Mouse (Mus musculus) forebrain, embryonic 12.5 days (tissue): ENCODE data around the gene Sema4b. TPM values are rescaled to one million over a fixed set of nuclear protein-coding genes. Genes with fewer than 3 reads are reported as not detected.

Experiments
- ATAC-seq: fragments of 200-750 bp; cut with Nextera tagmentation; 2 replicates; pipeline ENCODE4 v1.8.0; 2017; ENCODE audit warnings: moderate TSS enrichment; ENCODE audit not compliant: low FRiP score
- H3K27ac ChIP-seq: fragments of 300-500 bp; sonication (generic); 2 replicates; pipeline ENCODE4 v1.5.1; 2016; ENCODE audit warnings: mild to moderate bottlenecking
- H3K27me3 ChIP-seq: fragments of 300-500 bp; sonication (generic); 2 replicates; pipeline ENCODE4 v1.6.1; 2016; ENCODE audit warnings: mild to moderate bottlenecking
- H3K36me3 ChIP-seq: fragments of 300-500 bp; sonication (generic); replicated peaks from 2 replicates; pipeline ENCODE4 v1.6.1; 2016; ENCODE audit warnings: mild to moderate bottlenecking
- H3K4me1 ChIP-seq: fragments of 300-500 bp; sonication (generic); 2 replicates; pipeline ENCODE4 v1.6.1; 2016
- H3K4me2 ChIP-seq: fragments of 300-500 bp; sonication (generic); 2 replicates; pipeline ENCODE4 v1.6.1; 2016; ENCODE audit warnings: mild to moderate bottlenecking, moderate library complexity
- H3K4me3 ChIP-seq: fragments of 300-500 bp; sonication (generic); replicated peaks from 2 replicates; pipeline ENCODE4 v1.5.1; 2016; ENCODE audit warnings: mild to moderate bottlenecking
- H3K9ac ChIP-seq: fragments of 300-500 bp; sonication (generic); 2 replicates; pipeline ENCODE4 v1.6.1; 2016; ENCODE audit warnings: mild to moderate bottlenecking
- H3K9me3 ChIP-seq: fragments of 300-500 bp; sonication (generic); 2 replicates; pipeline ENCODE4 v1.6.1; 2016
- WGBS: fragments of 180-500 bp; shearing (Covaris S2); methylation state at CpG from one replicate; pipeline ENCODE4 v1.1.7; 2016; 5-methylcytosine and 5-hydroxymethylcytosine counted together
- polyA plus RNA-seq: library from polyadenylated mRNA; unstranded; fragments of >200 nt; fragmentation: Nextera tagmentation; extraction: Ambion mirVana; gene quantifications from 2 replicates; pipeline ENCODE4 v1.2.1, GENCODE M21; 2016

The Sema4b gene
- polyA plus RNA-seq, 1 experiment from 2014 or later: 16.7 TPM

- ATAC-seq: no peak
- Histone ChIP-seq H3K9me3 (no peaks in the 10 kb centered on the region), H3K36me3 (no peaks in the 10 kb centered on the region), H3K9ac (no peak overlapping the region), H3K27me3 (no peaks in the 10 kb centered on the region), H3K4me3 (no peak overlapping the region), H3K4me2 (no peak overlapping the region), H3K27ac (no peak overlapping the region), H3K4me1 (peaks cover 6% of the 10 kb centered on the region; the same call in 1 of the 2 replicates)
- 93% methylated on average over 8 of the region's 8 CpGs for WGBS
Observed at GRCm38 (mm10) chr7:80158496-80159268, 28.0 kb upstream of the Sema4b start.

GRCm38 (mm10) chr7:80160293-80160944 is 26.2 kb upstream of the Sema4b start:
- H3K9me3 ChIP-seq: no peaks in the 10 kb centered on the region
- no peak for ATAC-seq
- WGBS: 79% methylated on average over 7 of the region's 7 CpGs
- H3K9ac ChIP-seq: no peak overlapping the region
- no peak overlapping the region for H3K27ac ChIP-seq
- H3K36me3 ChIP-seq: no peaks in the 10 kb centered on the region
- H3K4me2 ChIP-seq: no peak overlapping the region
- H3K4me1 ChIP-seq: peaks cover 6% of the 10 kb centered on the region; the same call in 1 of the 2 replicates
- H3K27me3 ChIP-seq: no peaks in the 10 kb centered on the region
- H3K4me3 ChIP-seq: no peak overlapping the region

DNA sequence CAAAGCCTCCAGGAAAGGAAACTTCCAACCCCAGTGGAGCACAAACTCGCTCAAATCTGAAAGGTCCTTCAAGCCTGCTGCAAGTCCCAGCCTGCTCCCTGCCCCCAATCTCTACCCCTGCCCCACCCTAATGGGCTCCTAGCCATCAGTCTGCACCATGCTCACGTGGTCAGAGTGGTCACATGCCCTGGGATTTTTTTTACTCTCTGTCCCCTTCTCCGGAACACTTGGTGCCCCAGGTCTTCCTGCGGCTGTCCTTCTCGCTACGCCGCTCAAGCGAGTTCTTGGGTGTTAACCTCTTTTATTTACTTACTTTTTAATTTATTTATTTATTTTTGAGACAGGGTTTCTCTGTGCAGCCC is 25.7 kb upstream of the Sema4b start:
- no peaks in the 10 kb centered on the region for H3K27me3 ChIP-seq
- H3K4me2 ChIP-seq: no peak overlapping the region
- H3K27ac ChIP-seq: no peak overlapping the region
- no peaks in the 10 kb centered on the region for H3K9me3 ChIP-seq
- H3K4me3 ChIP-seq: no peak overlapping the region
- ATAC-seq: no peak
- H3K9ac ChIP-seq: no peak overlapping the region
- WGBS: 76% methylated on average over 8 of the region's 8 CpGs
- H3K36me3 ChIP-seq: no peaks in the 10 kb centered on the region
- peaks cover 6% of the 10 kb centered on the region; the same call in 1 of the 2 replicates for H3K4me1 ChIP-seq

- no peak overlapping the region for H3K4me3 ChIP-seq
- ATAC-seq: no peak
- H3K27ac ChIP-seq: no peak overlapping the region
- WGBS: 92% methylated on average over 5 of the region's 5 CpGs
- no peak overlapping the region for H3K9ac ChIP-seq
- H3K4me1 ChIP-seq: no peaks in the 10 kb centered on the region; the same call in 1 of the 2 replicates
- no peaks in the 10 kb centered on the region for H3K36me3 ChIP-seq
- H3K9me3 ChIP-seq: no peaks in the 10 kb centered on the region
- no peak overlapping the region for H3K4me2 ChIP-seq
- no peaks in the 10 kb centered on the region for H3K27me3 ChIP-seq
Observed at GRCm38 (mm10) chr7:80165432-80165831, 21.2 kb upstream of the Sema4b start.

DNA sequence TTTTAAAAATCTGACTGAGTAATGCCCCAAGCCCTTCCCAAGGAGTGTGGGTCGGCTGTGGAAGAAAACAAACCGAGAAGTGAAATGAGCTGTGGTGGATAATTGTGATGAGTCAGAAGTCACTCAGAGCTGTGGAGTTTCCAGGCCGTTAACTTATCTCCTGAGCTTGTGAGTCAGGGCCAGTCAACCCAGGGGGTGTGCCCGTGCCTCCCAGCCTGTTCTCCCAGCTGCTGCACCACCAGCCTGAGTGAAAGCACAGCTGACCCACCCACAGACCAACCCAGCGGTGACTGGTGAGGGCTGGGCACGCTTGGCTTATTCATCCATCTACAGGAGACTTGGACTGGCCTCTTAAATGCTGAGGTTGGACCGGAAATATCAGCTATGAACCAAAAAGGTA is 19.9 kb upstream of the Sema4b start:
- no peaks in the 10 kb centered on the region for H3K27me3 ChIP-seq
- no peak overlapping the region for H3K27ac ChIP-seq
- no peak for ATAC-seq
- no peak overlapping the region for H3K4me2 ChIP-seq
- no peaks in the 10 kb centered on the region for H3K9me3 ChIP-seq
- H3K9ac ChIP-seq: no peak overlapping the region
- no peak overlapping the region for H3K4me3 ChIP-seq
- 80% methylated on average over 7 of the region's 7 CpGs for WGBS
- no peaks in the 10 kb centered on the region for H3K36me3 ChIP-seq
- peaks cover 6% of the 10 kb centered on the region; the same call in 1 of the 2 replicates for H3K4me1 ChIP-seq

DNA sequence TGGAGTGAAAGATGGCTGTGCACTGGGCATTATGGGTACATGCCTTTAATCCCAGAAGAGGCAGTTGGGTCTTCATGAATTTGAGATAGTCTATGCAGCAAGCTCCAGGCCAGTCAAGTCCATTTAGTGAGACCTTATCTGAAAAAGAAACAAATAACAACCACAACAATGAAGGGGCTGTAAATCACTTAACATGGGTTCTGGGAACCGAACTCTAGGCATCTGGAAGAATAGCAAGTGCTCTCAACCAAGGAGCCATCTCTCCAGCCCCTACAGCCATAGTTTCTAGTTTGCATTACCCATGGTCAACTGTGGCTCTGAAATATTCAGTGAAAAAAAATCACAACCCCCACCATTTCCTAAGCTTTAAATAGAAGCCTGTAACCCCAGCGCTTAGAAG is 16.8 kb upstream of the Sema4b start:
- no peaks in the 10 kb centered on the region for H3K27me3 ChIP-seq
- ATAC-seq: no peak
- peaks cover 6% of the 10 kb centered on the region; the same call in 1 of the 2 replicates for H3K4me1 ChIP-seq
- WGBS: 87% methylated on average over 2 of the region's 2 CpGs
- H3K4me2 ChIP-seq: no peak overlapping the region
- no peak overlapping the region for H3K9ac ChIP-seq
- no peaks in the 10 kb centered on the region for H3K9me3 ChIP-seq
- H3K4me3 ChIP-seq: no peak overlapping the region
- H3K27ac ChIP-seq: no peak overlapping the region
- H3K36me3 ChIP-seq: no peaks in the 10 kb centered on the region

DNA sequence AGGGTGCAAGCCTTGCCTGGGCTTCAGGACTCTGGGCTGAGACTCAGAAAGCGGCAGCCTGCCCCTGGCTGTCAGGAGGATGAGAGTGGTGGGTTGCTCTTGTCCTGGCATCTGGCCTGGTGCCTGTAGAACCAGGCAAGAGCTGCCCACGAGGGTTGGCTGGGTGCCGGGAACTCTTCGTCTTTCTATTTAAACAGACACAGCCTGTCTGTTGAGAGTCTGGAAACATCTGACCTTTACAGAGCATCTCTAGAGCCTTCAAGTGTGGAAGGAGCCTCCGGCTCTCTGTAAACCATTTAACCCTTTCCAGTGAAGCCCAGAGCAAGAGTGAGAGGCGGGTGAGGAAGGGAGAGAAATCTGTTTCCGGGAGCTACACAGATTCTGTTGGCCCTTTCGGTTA is 15.3 kb upstream of the Sema4b start:
- Histone ChIP-seq H3K27ac (no peak overlapping the region), H3K36me3 (no peaks in the 10 kb centered on the region), H3K4me2 (no peak overlapping the region), H3K9ac (no peak overlapping the region), H3K4me1 (peaks cover 6% of the 10 kb centered on the region; the same call in 1 of the 2 replicates), H3K9me3 (no peaks in the 10 kb centered on the region), H3K4me3 (no peak overlapping the region), H3K27me3 (no peaks in the 10 kb centered on the region)
- ATAC-seq: no peak
- WGBS: 52% methylated on average over 8 of the region's 8 CpGs

DNA sequence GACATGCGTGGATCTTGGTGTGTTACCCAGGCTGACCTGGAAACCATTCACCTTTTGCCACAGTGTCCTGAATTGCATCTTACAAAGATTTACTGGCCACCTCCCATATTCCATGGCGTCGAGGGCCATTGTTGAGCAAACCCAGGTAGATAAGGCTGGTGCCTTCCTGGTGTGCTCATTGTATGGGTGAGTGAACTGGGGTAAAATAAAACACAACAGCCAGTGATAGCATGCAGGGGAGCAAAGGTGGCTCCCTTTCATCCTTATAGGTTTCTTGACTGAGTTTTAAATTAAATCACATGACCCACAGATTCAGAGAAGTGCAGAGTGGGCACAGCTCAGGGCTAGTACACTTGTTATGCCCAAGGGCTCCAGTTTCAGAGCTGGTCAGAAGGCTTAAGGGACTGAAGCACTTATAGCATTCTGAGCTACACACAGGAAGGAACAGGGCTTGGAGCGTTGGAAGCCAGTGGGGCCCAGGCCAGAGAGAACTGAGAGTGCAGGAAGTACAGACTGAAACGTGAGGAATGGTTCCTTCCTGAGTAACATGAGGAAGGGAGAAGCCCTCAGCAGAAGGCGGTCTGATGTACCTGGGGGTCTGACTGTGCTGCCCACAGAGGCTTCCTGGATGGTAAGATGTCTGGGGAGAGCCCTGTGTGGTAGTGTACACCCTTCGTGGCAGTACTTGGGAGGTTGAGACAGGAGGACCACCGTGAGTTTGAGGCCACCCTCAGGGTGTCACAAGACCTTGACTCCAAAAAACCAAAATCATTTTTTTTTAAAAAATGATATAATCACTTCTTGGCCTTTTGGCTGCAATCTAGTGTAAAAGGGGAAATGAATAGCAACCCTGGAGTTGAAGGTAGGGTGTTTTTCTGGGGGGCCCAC is 14.3 kb upstream of the Sema4b start:
- Histone ChIP-seq H3K4me2 (no peak overlapping the region), H3K4me3 (no peak overlapping the region), H3K27ac (no peak overlapping the region), H3K9ac (no peak overlapping the region), H3K4me1 (peaks cover 6% of the 10 kb centered on the region; the same call in 1 of the 2 replicates), H3K27me3 (no peaks in the 10 kb centered on the region), H3K9me3 (no peaks in the 10 kb centered on the region), H3K36me3 (no peaks in the 10 kb centered on the region)
- ATAC-seq: no peak
- 80% methylated on average over 8 of the region's 8 CpGs for WGBS

GRCm38 (mm10) chr7:80176159-80176558 is 10.5 kb upstream of the Sema4b start:
- Histone ChIP-seq H3K27ac (no peak overlapping the region), H3K4me3 (no peak overlapping the region), H3K27me3 (no peaks in the 10 kb centered on the region), H3K4me1 (peaks cover 5% of the 10 kb centered on the region; the same call in 1 of the 2 replicates), H3K36me3 (no peaks in the 10 kb centered on the region), H3K9ac (no peak overlapping the region), H3K4me2 (no peak overlapping the region), H3K9me3 (no peaks in the 10 kb centered on the region)
- WGBS: 74% methylated on average over 3 of the region's 3 CpGs
- ATAC-seq: no peak

DNA sequence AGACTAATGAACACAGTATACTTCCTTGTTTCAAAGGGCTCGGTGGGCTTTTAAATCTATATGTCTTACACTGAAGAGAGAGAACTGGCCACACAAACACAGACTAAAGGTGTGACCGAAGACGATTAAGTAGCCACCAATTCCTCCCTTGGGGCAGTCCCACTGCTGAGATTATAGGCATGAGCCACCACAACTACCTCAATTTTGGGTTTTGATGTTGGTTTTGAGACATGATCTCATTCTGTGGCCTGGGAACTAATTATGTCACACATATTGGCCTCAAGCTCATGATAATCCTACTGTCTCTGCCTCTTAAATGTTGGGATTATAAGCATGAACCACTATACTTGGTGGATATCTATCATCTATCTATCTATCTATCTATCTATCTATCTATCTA is 9.2 kb upstream of the Sema4b start:
- H3K36me3 ChIP-seq: no peaks in the 10 kb centered on the region
- ATAC-seq: no peak
- no peak overlapping the region for H3K9ac ChIP-seq
- no peaks in the 10 kb centered on the region for H3K27me3 ChIP-seq
- WGBS: 94% methylated on average over 3 of the region's 3 CpGs
- H3K9me3 ChIP-seq: no peaks in the 10 kb centered on the region
- no peak overlapping the region for H3K4me2 ChIP-seq
- no peaks in the 10 kb centered on the region for H3K4me1 ChIP-seq
- H3K4me3 ChIP-seq: no peak overlapping the region
- no peak overlapping the region for H3K27ac ChIP-seq

- 88% methylated on average over 10 of the region's 10 CpGs for WGBS
- no peak overlapping the region for H3K27ac ChIP-seq
- no peaks in the 10 kb centered on the region for H3K27me3 ChIP-seq
- H3K4me2 ChIP-seq: no peak overlapping the region
- no peak overlapping the region for H3K9ac ChIP-seq
- H3K4me3 ChIP-seq: no peak overlapping the region
- no peaks in the 10 kb centered on the region for H3K36me3 ChIP-seq
- ATAC-seq: no peak
- no peaks in the 10 kb centered on the region for H3K9me3 ChIP-seq
- H3K4me1 ChIP-seq: no peaks in the 10 kb centered on the region
Observed at GRCm38 (mm10) chr7:80178037-80178729, 8.5 kb upstream of the Sema4b start.

DNA sequence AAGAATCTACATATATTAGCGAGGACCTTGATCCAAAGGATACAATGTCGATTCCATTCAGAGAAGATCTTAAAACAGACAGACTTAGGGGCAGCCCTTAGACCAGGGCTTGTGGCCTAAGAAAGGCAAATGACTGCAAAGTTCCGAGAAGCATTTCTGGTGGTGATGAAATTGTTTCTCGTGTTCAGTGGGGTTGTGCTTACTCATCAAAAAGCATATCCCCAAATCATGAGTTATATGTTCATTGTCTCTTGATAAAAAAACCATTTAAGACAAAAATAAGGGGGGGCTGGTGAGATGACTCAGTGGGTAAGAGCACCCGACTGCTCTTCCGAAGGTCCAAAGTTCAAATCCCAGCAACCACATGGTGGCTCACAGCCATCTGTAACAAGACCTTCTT is 7.3 kb upstream of the Sema4b start:
- Histone ChIP-seq H3K36me3 (no peaks in the 10 kb centered on the region), H3K27ac (no peak overlapping the region), H3K4me3 (no peak overlapping the region), H3K27me3 (no peaks in the 10 kb centered on the region), H3K9ac (no peak overlapping the region), H3K4me2 (no peak overlapping the region), H3K9me3 (no peaks in the 10 kb centered on the region), H3K4me1 (no peaks in the 10 kb centered on the region)
- 93% methylated on average over 6 of the region's 6 CpGs for WGBS
- ATAC-seq: no peak
